Mouse (Mus musculus) kidney, embryonic 14.5 days (tissue): ENCODE measurements around the gene Krt1. TPM values are rescaled to one million over a fixed set of nuclear protein-coding genes. Genes with fewer than 3 reads are reported as not detected.

ENCODE experiments used
- ATAC-seq: fragments of 200-750 bp; cut with Nextera tagmentation; 2 replicates; pipeline ENCODE4 v1.8.0; 2017; ENCODE audit warnings: moderate number of reproducible peaks, mild to moderate bottlenecking, moderate TSS enrichment, moderate library complexity; ENCODE audit not compliant: low FRiP score, low TSS enrichment
- H3K27ac ChIP-seq: fragments of 300-500 bp; sonication (generic); 2 replicates; pipeline ENCODE4 v1.5.1; 2014; ENCODE audit warnings: low read depth, mild to moderate bottlenecking, low read length, moderate library complexity, mixed read lengths
- H3K27me3 ChIP-seq: fragments of 300-500 bp; sonication (generic); 2 replicates; pipeline ENCODE4 v1.6.1; 2014; ENCODE audit warnings: mild to moderate bottlenecking, low read length; ENCODE audit not compliant: control insufficient read depth, insufficient read depth
- H3K36me3 ChIP-seq: fragments of 300-500 bp; sonication (generic); 2 replicates; pipeline ENCODE4 v1.6.1; 2014; ENCODE audit warnings: low read length, mixed read lengths; ENCODE audit not compliant: control insufficient read depth, insufficient read depth
- H3K4me1 ChIP-seq: fragments of 300-500 bp; sonication (generic); 2 replicates; pipeline ENCODE4 v1.6.1; 2014; ENCODE audit warnings: low read length, mixed read lengths; ENCODE audit not compliant: control insufficient read depth, insufficient read depth
- H3K4me2 ChIP-seq: fragments of 300-500 bp; sonication (generic); replicated peaks from 2 replicates; pipeline ENCODE4 v1.6.1; 2014; ENCODE audit warnings: low read depth, mild to moderate bottlenecking, low read length
- H3K4me3 ChIP-seq: fragments of 300-500 bp; sonication (generic); 2 replicates; pipeline ENCODE4 v1.5.1; 2014; ENCODE audit warnings: mild to moderate bottlenecking, low read length
- H3K9ac ChIP-seq: fragments of 300-500 bp; sonication (generic); 2 replicates; pipeline ENCODE4 v1.6.1; 2014; ENCODE audit warnings: low read depth, mild to moderate bottlenecking, low read length, moderate library complexity
- H3K9me3 ChIP-seq: fragments of 300-500 bp; sonication (generic); 2 replicates; pipeline ENCODE4 v1.6.1; 2016; ENCODE audit warnings: low read length; ENCODE audit not compliant: control insufficient read depth
- WGBS: fragments of 180-500 bp; shearing (Covaris S2); extraction: QIAGEN DNeasy Blood & Tissue Kit; methylation state at CpG from one replicate; pipeline ENCODE4 v1.1.7; 2014; 5-methylcytosine and 5-hydroxymethylcytosine counted together
- polyA plus RNA-seq: library from polyadenylated mRNA; unstranded; fragments of >200 nt; fragmentation: Nextera tagmentation; extraction: Ambion mirVana; gene quantifications from 2 replicates; pipeline ENCODE4 v1.2.1, GENCODE M21; 2014

The Krt1 gene
- polyA plus RNA-seq, 1 experiment from 2014 or later: 0.93 TPM

DNA sequence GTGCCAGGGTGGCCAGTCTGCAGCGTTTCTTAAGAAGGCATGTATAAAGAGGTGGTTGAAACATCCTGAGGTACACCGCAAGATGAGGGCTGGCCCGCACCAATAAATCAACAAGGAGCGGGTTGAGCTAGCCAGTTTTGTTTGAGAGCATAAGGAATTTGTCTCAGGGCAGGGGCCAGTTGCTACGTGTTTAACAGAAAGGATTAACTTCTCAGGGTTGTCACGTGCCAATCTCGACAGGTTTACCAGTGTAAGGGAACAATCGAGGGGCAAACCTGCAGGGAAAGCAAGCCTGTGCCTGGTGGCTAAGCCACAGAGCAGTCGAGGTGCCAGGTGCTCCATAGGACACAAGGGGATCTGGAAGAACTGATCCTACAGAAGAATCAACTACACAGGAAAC is 7.4 kb downstream of the Krt1 start:
- H3K4me3 ChIP-seq: no peak overlapping the region
- H3K27me3 ChIP-seq: peaks cover 12% of the 10 kb centered on the region; the same call in 1 of the 2 replicates
- no peaks in the 10 kb centered on the region for H3K36me3 ChIP-seq
- ATAC-seq: no peak
- H3K9ac ChIP-seq: no peak overlapping the region
- no peaks in the 10 kb centered on the region for H3K4me1 ChIP-seq
- WGBS: 61% methylated on average over 9 of the region's 9 CpGs
- no peaks in the 10 kb centered on the region for H3K9me3 ChIP-seq
- no peak overlapping the region for H3K4me2 ChIP-seq
- H3K27ac ChIP-seq: no peak overlapping the region

DNA sequence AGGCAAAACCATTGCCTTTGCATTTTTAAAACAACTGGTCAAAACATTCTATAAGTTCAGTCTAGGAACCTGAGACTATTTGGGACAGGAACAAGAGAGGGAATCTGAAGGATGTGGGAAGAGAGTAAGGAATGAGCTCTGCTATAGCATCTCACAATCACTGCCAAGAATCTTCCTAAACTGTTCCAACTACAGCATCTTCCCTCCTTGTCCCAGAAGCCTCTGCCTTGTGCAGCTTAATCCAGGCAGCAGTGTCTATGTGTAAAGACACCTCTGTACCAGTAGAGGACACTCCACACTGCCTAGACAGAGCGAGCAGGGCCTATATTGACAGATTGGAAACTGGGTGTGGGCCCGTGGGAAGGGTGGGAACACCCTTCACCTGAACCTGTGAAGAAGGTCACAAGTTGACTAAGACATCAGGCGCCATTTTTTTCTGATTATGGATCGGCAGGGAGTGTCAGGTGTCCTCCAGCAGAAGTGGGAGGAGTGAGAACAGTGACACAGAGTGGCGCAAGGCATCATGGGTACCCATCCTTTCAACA is 15.7 kb downstream of the Krt1 start:
- H3K9ac ChIP-seq: no peak overlapping the region
- no peaks in the 10 kb centered on the region for H3K27me3 ChIP-seq
- H3K27ac ChIP-seq: no peak overlapping the region
- no peak for ATAC-seq
- no peaks in the 10 kb centered on the region for H3K4me1 ChIP-seq
- no peaks in the 10 kb centered on the region for H3K9me3 ChIP-seq
- H3K4me3 ChIP-seq: no peak overlapping the region
- H3K36me3 ChIP-seq: no peaks in the 10 kb centered on the region
- no peak overlapping the region for H3K4me2 ChIP-seq
- WGBS: 74% methylated on average over 5 of the region's 5 CpGs

DNA sequence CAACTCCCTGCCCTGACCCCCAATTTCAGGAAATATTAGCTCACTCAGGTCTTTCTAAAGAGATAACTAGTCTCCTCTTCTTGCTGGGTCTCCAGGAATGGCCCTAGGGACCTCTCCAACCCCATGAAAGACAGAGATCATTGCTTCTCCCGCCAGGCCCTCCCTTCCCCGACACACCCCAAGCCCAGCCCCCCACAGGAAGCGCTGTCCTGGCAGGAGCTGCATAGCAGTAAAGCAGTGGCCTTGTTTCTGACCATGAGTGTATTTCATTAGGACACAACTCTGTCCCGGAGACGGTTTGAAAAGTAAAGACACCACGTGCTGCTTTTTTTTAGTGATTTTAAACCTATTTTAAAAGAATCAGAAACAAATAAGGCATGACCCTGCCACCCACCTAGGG is 17.5 kb downstream of the Krt1 start:
- no peak for ATAC-seq
- Histone ChIP-seq H3K36me3 (no peaks in the 10 kb centered on the region), H3K4me1 (no peaks in the 10 kb centered on the region), H3K4me3 (no peak overlapping the region), H3K4me2 (no peak overlapping the region), H3K27me3 (no peaks in the 10 kb centered on the region), H3K9ac (no peak overlapping the region), H3K9me3 (no peaks in the 10 kb centered on the region), H3K27ac (no peak overlapping the region)
- WGBS: 22% methylated on average over 6 of the region's 6 CpGs

DNA sequence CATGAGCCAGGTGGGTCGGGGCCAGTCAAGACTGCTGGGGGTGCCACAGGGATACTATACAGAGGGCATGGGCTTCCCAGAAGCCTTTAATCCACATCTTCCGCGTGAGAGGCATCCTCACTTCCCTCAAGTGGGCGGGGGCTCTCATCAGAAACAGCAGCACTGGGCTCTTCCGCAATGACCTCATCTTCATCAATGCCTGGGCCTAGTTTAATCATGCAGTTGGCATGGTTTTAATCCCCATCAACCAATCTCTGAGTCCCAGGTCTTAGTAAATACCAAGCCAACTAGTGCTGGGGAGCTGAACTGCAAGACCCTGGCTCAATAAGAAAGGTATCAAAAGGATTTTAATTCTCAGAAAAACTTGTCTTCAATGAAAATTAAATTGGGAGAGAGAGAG is 21.2 kb downstream of the Krt1 start:
- Histone ChIP-seq H3K4me3 (no peak overlapping the region), H3K27ac (no peak overlapping the region), H3K9me3 (no peaks in the 10 kb centered on the region), H3K4me1 (no peaks in the 10 kb centered on the region), H3K36me3 (no peaks in the 10 kb centered on the region), H3K9ac (no peak overlapping the region), H3K4me2 (no peak overlapping the region), H3K27me3 (no peaks in the 10 kb centered on the region)
- no peak for ATAC-seq
- WGBS: 79% methylated on average over 5 of the region's 5 CpGs

DNA sequence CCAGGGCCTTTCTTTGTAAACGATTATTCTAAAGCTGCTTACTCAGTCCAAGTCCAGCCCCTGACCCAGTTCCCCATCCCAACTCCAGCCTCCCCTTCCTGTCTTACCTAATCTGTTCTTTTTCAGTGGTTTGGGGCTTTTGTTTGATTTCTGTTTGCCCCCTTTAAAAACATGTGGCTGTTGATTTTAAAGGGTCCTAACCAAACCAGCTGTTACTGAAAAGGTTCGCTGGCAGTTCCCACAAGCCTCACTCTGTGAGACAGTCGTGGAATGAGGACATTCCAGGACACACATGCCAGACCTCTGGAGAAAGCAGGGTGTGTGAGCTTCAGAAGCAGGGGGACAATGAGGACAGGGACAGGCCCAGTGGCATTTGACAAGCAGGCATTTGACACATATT is 28.8 kb downstream of the Krt1 start:
- no peaks in the 10 kb centered on the region for H3K4me1 ChIP-seq
- ATAC-seq: no peak

DNA sequence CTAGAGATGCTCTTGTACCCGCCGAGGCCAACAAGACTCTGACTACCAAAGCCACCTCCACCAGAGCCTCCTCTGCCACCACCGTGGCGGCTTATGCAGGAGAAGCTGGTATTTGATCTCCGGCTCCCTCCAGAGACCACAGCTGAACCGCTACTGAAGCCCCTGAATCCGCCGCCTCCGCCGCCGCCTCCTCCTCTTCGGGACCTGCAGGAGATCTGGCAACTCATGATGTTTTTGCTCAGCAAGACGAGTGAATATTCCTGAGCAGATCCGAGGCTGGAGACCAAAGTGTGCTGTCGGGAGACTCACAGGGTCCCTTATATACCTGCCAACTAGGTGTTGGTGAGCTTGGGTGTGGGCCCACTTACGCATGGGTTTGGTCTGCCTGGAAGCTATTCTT is 32.7 kb downstream of the Krt1 start, which contains the start of gene Krt2:
Krt2 (minus strand) TSS at position 295 of the 400 bp plus-strand sequence.
- no peaks in the 10 kb centered on the region for H3K4me1 ChIP-seq
- 83% methylated on average over 16 of the region's 16 CpGs for WGBS
- ATAC-seq: no peak
- no peaks in the 10 kb centered on the region for H3K9me3 ChIP-seq
- no peak within 1 kb of the TSS for H3K27ac ChIP-seq
- H3K36me3 ChIP-seq: no peaks in the 10 kb centered on the region
- no peaks in the 10 kb centered on the region for H3K27me3 ChIP-seq
- no peak within 1 kb of the TSS for H3K4me3 ChIP-seq
- H3K4me2 ChIP-seq: no peak within 1 kb of the TSS
- H3K9ac ChIP-seq: no peak within 1 kb of the TSS

More for the DNA sequence above, 28.8 kb downstream of the Krt1 start:
- Histone ChIP-seq H3K9me3 (no peaks in the 10 kb centered on the region), H3K4me2 (no peak overlapping the region), H3K27ac (no peak overlapping the region), H3K27me3 (no peaks in the 10 kb centered on the region), H3K9ac (no peak overlapping the region), H3K4me3 (no peak overlapping the region), H3K36me3 (no peaks in the 10 kb centered on the region)
- WGBS: 29% methylated on average over 3 of the region's 3 CpGs

DNA sequence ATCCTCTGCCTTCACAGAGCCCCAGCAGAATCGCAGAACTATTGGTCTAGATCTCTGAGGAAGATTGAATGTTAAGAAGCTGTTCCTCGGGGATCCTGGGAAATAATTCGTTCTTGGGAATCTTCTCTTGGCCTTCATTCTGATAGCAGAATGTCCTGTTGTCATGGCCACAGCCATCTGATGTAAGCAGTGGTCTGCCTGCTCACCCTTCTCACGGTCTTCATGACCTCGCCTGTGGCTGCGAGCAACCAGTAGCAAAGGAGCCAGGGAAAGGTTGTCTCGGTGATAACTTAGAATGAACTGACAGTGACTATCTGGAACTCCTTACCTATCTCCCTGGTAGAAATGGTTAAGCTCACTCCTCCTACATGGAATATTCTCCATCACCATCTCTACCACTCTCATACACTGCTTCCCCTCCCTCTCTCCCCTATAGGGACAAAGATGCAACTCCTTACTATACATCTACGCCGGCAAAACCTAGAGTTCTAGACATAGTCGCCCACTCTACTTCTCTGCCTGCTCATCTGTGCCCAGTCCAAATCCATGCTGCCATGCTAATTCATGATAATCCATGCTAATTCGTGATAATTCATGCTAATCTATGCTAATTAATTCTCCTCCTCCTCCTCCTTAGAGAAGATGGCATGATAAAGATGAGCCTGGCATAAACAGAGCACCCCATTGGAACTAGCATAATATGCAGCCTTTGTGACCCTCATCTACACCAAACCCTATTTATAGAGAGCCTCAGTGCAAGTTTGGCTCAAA is 47.4 kb downstream of the Krt1 start:
- Histone ChIP-seq H3K4me3 (no peak overlapping the region), H3K4me2 (no peak overlapping the region), H3K27ac (no peak overlapping the region), H3K9me3 (no peaks in the 10 kb centered on the region), H3K9ac (no peak overlapping the region), H3K4me1 (no peaks in the 10 kb centered on the region), H3K27me3 (peaks cover 3% of the 10 kb centered on the region; the same call in 1 of the 2 replicates), H3K36me3 (no peaks in the 10 kb centered on the region)
- no peak for ATAC-seq
- 81% methylated on average over 11 of the region's 11 CpGs for WGBS

DNA sequence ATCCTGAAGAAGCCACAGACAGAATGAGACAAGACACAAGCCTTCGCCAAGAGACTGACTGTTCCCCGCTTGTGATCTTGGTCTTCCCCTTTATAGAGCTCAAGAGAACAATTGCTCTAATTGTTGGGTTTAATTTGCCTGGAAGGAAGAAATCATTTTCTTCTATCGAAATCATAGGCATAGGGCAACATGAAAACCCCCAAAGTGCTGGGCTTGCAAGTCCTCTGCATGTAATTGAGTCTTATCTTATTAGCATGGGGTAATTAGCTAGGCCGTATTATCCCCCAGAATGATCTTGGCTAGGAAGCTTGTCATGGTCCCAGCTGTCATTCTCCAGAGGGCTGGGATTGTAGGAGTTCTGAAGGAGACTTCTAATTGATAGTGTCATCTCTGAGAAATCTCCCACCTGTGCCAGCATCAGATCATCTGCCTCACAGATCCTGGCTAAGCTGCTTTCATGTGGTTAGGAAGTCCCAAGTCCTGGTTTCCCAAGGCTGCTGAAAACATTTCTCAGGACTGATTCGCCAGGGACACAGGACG is 48.2 kb downstream of the Krt1 start, which contains the start of gene Krt73:
Krt73 (minus strand) TSS at position 51 of the 540 bp plus-strand sequence.
- no peak for ATAC-seq
- WGBS: 86% methylated on average over 6 of the region's 6 CpGs
- no peaks in the 10 kb centered on the region for H3K9me3 ChIP-seq
- no peaks in the 10 kb centered on the region for H3K36me3 ChIP-seq
- H3K4me1 ChIP-seq: no peaks in the 10 kb centered on the region
- no peak within 1 kb of the TSS for H3K4me3 ChIP-seq
- no peak within 1 kb of the TSS for H3K9ac ChIP-seq
- H3K27ac ChIP-seq: no peak within 1 kb of the TSS
- H3K4me2 ChIP-seq: no peak within 1 kb of the TSS
- peaks cover 3% of the 10 kb centered on the region; the same call in 1 of the 2 replicates for H3K27me3 ChIP-seq
